Mouse (Mus musculus) heart, postnatal 0 days (tissue): ENCODE results near the gene Smad9.

Source experiments
- CTCF ChIP-seq: IDR thresholded peaks from 2 replicates; pipeline ENCODE4 v1.5.1; 2016; ENCODE audit warnings: antibody characterized with exemption, control low read depth, low read depth
- EP300 ChIP-seq: IDR thresholded peaks from 2 replicates; pipeline ENCODE4 v1.6.1; 2016; ENCODE audit warnings: antibody characterized with exemption, low read depth

- TF ChIP-seq CTCF = no peak
- no peak for TF ChIP-seq EP300
These were observed at the start of gene Smad9 for GRCm38 (mm10) chr3:54755145-54756041.
